Mouse (Mus musculus) stomach, postnatal 0 days (tissue): ENCODE results near the gene Cd2ap. TPM values are rescaled to one million over a fixed set of nuclear protein-coding genes. Genes with fewer than 3 reads are reported as not detected.

Experiments used
- ATAC-seq: fragments of 200-750 bp; cut with Nextera tagmentation; 2 replicates; pipeline ENCODE4 v1.8.0; 2017; ENCODE audit not compliant: low FRiP score, low TSS enrichment
- DNase-seq: peaks from one replicate; pipeline ENCODE4 v3.0.0-alpha.2; 2016; ENCODE audit warnings: low spot score
- H3K27ac ChIP-seq: fragments of 300-500 bp; sonication (generic); replicated peaks from 2 replicates; pipeline ENCODE4 v1.5.1; 2014; ENCODE audit warnings: mild to moderate bottlenecking, control low read depth
- H3K27me3 ChIP-seq: fragments of 300-500 bp; sonication (generic); 2 replicates; pipeline ENCODE4 v1.6.1; 2014; ENCODE audit warnings: low read length; ENCODE audit not compliant: control insufficient read depth, insufficient read depth
- H3K36me3 ChIP-seq: fragments of 300-500 bp; sonication (generic); 2 replicates; pipeline ENCODE4 v1.6.1; 2014; ENCODE audit warnings: low read length, mixed read lengths; ENCODE audit not compliant: control insufficient read depth, insufficient read depth
- H3K4me1 ChIP-seq: fragments of 300-500 bp; sonication (generic); replicated peaks from 2 replicates; pipeline ENCODE4 v1.6.1; 2014; ENCODE audit warnings: antibody characterized with exemption; ENCODE audit not compliant: control insufficient read depth, insufficient read depth
- H3K4me2 ChIP-seq: fragments of 300-500 bp; sonication (generic); replicated peaks from 2 replicates; pipeline ENCODE4 v1.6.1; 2014; ENCODE audit warnings: low read depth, mild to moderate bottlenecking, control low read depth, moderate library complexity
- H3K4me3 ChIP-seq: fragments of 300-500 bp; sonication (generic); 2 replicates; pipeline ENCODE4 v1.5.1; 2014; ENCODE audit warnings: low read depth, low read length, control low read depth
- H3K9ac ChIP-seq: fragments of 300-500 bp; sonication (generic); 2 replicates; pipeline ENCODE4 v1.6.1; 2014; ENCODE audit warnings: mild to moderate bottlenecking, low read length, control low read depth, mixed read lengths
- H3K9me3 ChIP-seq: fragments of 300-500 bp; sonication (generic); 2 replicates; pipeline ENCODE4 v1.6.1; 2016; ENCODE audit warnings: low read length; ENCODE audit not compliant: control insufficient read depth
- CTCF ChIP-seq: IDR thresholded peaks from 2 replicates; pipeline ENCODE4 v1.5.1; 2016; ENCODE audit warnings: antibody characterized with exemption, low read depth, mild to moderate bottlenecking, moderate library complexity
- EP300 ChIP-seq: optimal IDR thresholded peaks from 2 replicates; pipeline ENCODE3; 2016; ENCODE audit warnings: antibody characterized with exemption
- WGBS: fragments of 180-500 bp; shearing (Covaris S2); extraction: QIAGEN DNeasy Blood & Tissue Kit; methylation state at CpG from one replicate; pipeline ENCODE4 v1.1.7; 2014; 5-methylcytosine and 5-hydroxymethylcytosine counted together
- polyA plus RNA-seq: library from polyadenylated mRNA; unstranded; fragments of >200 nt; fragmentation: Nextera tagmentation; extraction: Ambion mirVana; gene quantifications from 2 replicates; pipeline ENCODE4 v1.2.1, GENCODE M21; 2015

Gene Cd2ap
- polyA plus RNA-seq, 1 experiment from 2014 or later, result 29.4 TPM

GRCm38 (mm10) chr17:42790787-42791186 lies 85.7 kb downstream of the Cd2ap start:
- WGBS, result 55% methylated on average over 1 of the region's 1 CpGs
- H3K27me3 ChIP-seq, result no peaks in the 10 kb centered on the region
- H3K36me3 ChIP-seq, result no peaks in the 10 kb centered on the region
- H3K9me3 ChIP-seq, result no peaks in the 10 kb centered on the region
- H3K4me3 ChIP-seq, result no peak overlapping the region
- TF ChIP-seq CTCF, result no peak
- no peak for TF ChIP-seq EP300
- no peak overlapping the region for H3K4me2 ChIP-seq
- no peaks in the 10 kb centered on the region for H3K4me1 ChIP-seq
- ATAC-seq (no peak), DNase-seq (no peak)
- H3K27ac ChIP-seq, result no peak overlapping the region
- H3K9ac ChIP-seq, result no peak overlapping the region

DNA sequence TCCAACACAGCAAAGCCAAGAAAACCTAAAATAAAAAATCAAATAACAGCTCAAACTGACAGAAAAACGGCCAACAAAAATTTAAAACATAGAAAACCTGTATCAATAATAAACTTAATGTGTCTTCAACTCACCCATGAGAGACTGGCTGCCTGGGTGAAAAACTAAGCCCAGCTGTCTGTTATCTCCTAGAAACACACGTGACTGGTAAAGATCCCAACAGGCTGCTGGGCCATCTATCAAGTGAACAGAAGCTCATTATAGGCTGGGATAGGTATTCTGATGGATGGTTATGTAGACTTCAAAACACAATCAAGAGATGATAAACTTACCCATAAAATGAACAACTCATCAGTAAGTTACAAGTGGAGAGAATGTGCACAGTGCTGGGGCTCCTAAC lies 86.7 kb downstream of the Cd2ap start:
- no peak overlapping the region for H3K9ac ChIP-seq
- no peak for TF ChIP-seq CTCF
- H3K4me3 ChIP-seq, result no peak overlapping the region
- no peak overlapping the region for H3K4me2 ChIP-seq
- no peaks in the 10 kb centered on the region for H3K4me1 ChIP-seq
- H3K9me3 ChIP-seq, result no peaks in the 10 kb centered on the region
- ATAC-seq (no peak), DNase-seq (no peak)
- no peaks in the 10 kb centered on the region for H3K36me3 ChIP-seq
- H3K27ac ChIP-seq, result no peak overlapping the region
- no peaks in the 10 kb centered on the region for H3K27me3 ChIP-seq
- 64% methylated on average over 2 of the region's 2 CpGs for WGBS

DNA sequence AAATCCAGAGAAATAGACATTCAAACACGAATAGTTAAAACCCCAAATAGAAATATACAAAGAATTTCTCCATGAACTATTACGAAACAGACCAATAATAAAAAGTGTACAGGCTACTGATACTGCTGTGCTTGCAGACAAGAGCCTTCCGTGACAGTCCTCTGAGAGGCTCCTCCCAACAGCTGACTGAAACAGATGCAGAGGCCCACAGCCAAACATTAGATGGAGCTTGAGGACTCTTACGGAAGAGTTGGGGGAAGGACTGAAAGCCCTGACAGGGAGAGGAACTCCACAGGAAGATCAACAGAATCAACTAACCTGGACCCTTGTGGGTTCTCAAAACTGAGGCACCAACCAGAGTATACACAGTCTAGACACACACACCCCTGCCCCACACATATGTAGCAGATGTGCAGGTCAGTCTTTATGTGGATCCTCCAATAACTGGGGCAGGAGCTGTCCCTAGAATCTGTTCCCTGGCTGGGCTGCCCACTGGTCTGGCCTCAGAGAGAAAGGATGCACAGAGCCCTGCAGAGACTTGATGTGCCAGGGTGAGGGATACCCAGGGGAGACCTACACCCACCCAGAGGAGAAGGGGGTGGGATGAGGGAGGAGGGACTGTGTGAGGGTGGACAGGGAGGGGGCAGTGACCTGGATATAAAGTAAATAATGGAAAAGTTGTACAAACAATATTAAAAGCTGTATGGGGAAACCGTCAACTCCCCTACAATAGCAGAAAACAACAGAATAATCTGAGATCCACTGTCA lies 87.6 kb downstream of the Cd2ap start:
- no peaks in the 10 kb centered on the region for H3K4me1 ChIP-seq
- H3K36me3 ChIP-seq, result no peaks in the 10 kb centered on the region
- 71% methylated on average over 5 of the region's 5 CpGs for WGBS
- no peak for DNase-seq
- no peak overlapping the region for H3K4me2 ChIP-seq
- TF ChIP-seq EP300 (no peak), CTCF (no peak)
- H3K9ac ChIP-seq, result no peak overlapping the region
- no peak overlapping the region for H3K4me3 ChIP-seq
- H3K27ac ChIP-seq, result no peak overlapping the region
- no peaks in the 10 kb centered on the region for H3K27me3 ChIP-seq
- ATAC-seq, result peak; percentile 53
- no peaks in the 10 kb centered on the region for H3K9me3 ChIP-seq

GRCm38 (mm10) chr17:42782156-42782757 lies 94.2 kb downstream of the Cd2ap start:
- Histone ChIP-seq H3K27ac (no peak overlapping the region), H3K9ac (no peak overlapping the region), H3K4me1 (no peaks in the 10 kb centered on the region), H3K27me3 (no peaks in the 10 kb centered on the region), H3K9me3 (no peaks in the 10 kb centered on the region), H3K36me3 (no peaks in the 10 kb centered on the region), H3K4me2 (no peak overlapping the region), H3K4me3 (no peak overlapping the region)
- 52% methylated on average over 7 of the region's 7 CpGs for WGBS
- peak; percentile 71 for DNase-seq
- TF ChIP-seq CTCF (peak; percentile 92), EP300 (no peak)
- peak; percentile 68 for ATAC-seq

DNA sequence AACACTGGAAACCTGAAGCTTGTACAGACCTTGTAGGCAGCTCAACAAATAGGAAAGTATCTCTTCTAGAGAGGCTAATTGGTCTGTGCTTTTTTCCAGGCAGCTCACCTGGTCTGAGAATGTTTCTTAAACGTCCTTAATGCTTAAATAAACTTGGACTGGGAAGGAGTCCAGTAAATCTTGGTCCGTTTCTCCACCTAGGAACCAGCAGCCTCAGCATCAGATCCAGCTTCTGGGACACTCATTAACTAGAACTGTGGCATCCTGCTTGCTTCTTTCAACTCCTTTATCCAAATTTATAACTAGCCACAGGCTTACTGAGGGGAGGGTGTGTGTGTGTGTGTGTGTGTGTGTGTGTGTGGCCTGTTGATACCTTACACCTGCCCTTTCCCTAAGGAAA lies 122.7 kb downstream of the Cd2ap start:
- no peak for ATAC-seq
- Histone ChIP-seq H3K4me2 (no peak overlapping the region), H3K27ac (no peak overlapping the region), H3K27me3 (no peaks in the 10 kb centered on the region), H3K9me3 (no peaks in the 10 kb centered on the region), H3K4me3 (no peak overlapping the region), H3K9ac (no peak overlapping the region), H3K4me1 (no peaks in the 10 kb centered on the region), H3K36me3 (no peaks in the 10 kb centered on the region)
- no peak for DNase-seq
- TF ChIP-seq CTCF (no peak), EP300 (no peak)
- WGBS, result 12% methylated on average over 2 of the region's 2 CpGs

- DNase-seq, result no peak
These were observed 124.3 kb downstream of the Cd2ap start for GRCm38 (mm10) chr17:42752173-42752572.

More at GRCm38 (mm10) chr17:42752173-42752572, 124.3 kb downstream of the Cd2ap start:
- no peak for ATAC-seq
- Histone ChIP-seq H3K4me3 (no peak overlapping the region), H3K4me2 (no peak overlapping the region), H3K4me1 (no peaks in the 10 kb centered on the region), H3K9ac (no peak overlapping the region), H3K27ac (no peak overlapping the region), H3K36me3 (no peaks in the 10 kb centered on the region), H3K27me3 (no peaks in the 10 kb centered on the region), H3K9me3 (no peaks in the 10 kb centered on the region)
- TF ChIP-seq EP300 (no peak), CTCF (no peak)
- 75% methylated on average over 2 of the region's 2 CpGs for WGBS
